Comparison of ENCODE assay signal across 8 mouse cellular contexts in the genomic region with DNA sequence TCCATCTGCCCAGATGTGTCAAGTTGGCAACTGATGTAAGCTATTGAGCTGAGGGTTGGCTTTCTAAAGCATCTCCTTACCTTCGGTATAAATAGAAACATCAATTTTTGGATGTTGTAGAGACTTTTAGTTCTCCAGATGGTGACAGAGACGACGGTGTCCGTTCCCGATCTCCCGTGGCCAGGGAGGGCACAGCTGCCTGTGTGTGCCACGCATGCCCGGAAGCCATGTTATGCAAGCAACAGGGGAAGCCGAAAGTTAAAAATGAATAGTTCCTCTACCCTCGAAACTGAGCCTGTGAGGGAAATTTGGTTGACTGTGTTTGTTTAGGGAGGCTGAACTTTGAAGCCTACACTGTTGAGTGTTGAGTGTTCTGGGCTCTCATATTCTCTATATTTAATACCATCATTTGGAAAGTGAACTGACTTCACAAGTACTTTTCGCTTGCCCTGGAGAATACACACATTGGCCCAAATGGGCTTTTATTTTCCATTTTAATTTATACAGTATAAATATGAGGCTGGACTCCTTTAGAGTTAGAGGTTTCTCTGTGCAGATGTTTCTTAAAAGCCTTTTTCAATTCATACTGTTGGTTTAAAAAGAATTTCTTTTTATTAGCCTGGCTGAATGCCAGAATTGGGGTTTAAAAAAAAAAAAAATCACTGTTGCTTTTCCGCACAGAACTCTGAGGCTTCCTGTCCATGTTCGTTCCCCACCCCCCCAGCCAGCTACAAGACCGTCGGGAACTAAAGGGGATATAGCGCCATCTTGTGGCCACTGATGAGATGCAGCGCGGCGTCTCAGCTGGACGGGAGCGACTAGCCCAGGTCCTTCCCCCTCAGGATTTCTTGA. TPM values are rescaled to one million over a fixed set of nuclear protein-coding genes. Genes with fewer than 3 reads are reported as not detected.
A peak's percentile ranks its signal among the peaks of the same experiment; 100 is the strongest.
DNase-seq lines count a peak whose midpoint lies in the region; ATAC-seq lines count a peak whose summit lies in the region.

No protein-coding gene starts in this region.

- no peaks in the 10 kb centered on the region for H3K9me3 ChIP-seq in hindbrain, embryonic 15.5 days

- WGBS in hindbrain, embryonic 15.5 days = 44% methylated on average over 21 of the region's 21 CpGs

- no peaks in the 10 kb centered on the region for H3K4me1 ChIP-seq in hindbrain, embryonic 15.5 days (replicated peaks)

- peak; percentile 69; the same call in 1 of the 2 replicates for ATAC-seq in hindbrain, embryonic 15.5 days (ENCODE audit: low FRiP score, low read depth)

- no peaks in the 10 kb centered on the region for H3K36me3 ChIP-seq in hindbrain, embryonic 15.5 days

- peak overlapping the region; percentile 18; the same call in 1 of the 2 replicates for H3K4me2 ChIP-seq in hindbrain, embryonic 15.5 days

- no peak overlapping the region for H3K4me3 ChIP-seq in hindbrain, embryonic 15.5 days

- no peaks in the 10 kb centered on the region for H3K27me3 ChIP-seq in hindbrain, embryonic 15.5 days

- no peak overlapping the region for H3K27ac ChIP-seq in hindbrain, embryonic 15.5 days (replicated peaks)

- H3K9ac ChIP-seq in hindbrain, embryonic 15.5 days = no peak overlapping the region

- peak; percentile 86 for DNase-seq in R1 (ENCODE audit: low read depth, low spot score)
- peak; percentile 84 to 93 for DNase-seq in cerebellum, postnatal 14 days
- peak; percentile 43 to 78 for DNase-seq in frontal cortex, postnatal 14 days (ENCODE audit: low spot score in 2 of 2)
- peak; percentile 63 to 68 for DNase-seq in layer of hippocampus, postnatal 36 days
- DNase-seq in lung, postnatal 36 days = peak; percentile 93
- peak; percentile 73 for DNase-seq in retina, postnatal 7 days (ENCODE audit: low read depth, low spot score)
- DNase-seq in urinary bladder, adult 18-20 months (ENCODE audit: low spot score in 2 of 2) = peak; percentile 66 to 79

RNA-seq across cellular contexts. Expression of a gene that starts 31.8 kb away (rescaled TPM):
- 77.9 and 99.6 TPM in 2 replicates for polyA plus RNA-seq in hindbrain, embryonic 15.5 days (2015; fragmentation: Nextera tagmentation; extraction: Ambion mirVana)
- 1 to 10 TPM; 1.2 to 1.5 TPM for total RNA-seq in layer of hippocampus, postnatal 36 days (2021)
